8 mouse cellular contexts compared by ENCODE assay signal in genomic region chr2:148396209-148396608, GRCm38 (mm10). TPM values are rescaled to one million over a fixed set of nuclear protein-coding genes. Genes with fewer than 3 reads are reported as not detected.
DNase-seq lines count a peak whose midpoint lies in the region; ATAC-seq lines count a peak whose summit lies in the region.

No protein-coding gene starts in this region.

- H3K4me2 ChIP-seq in heart, embryonic 12.5 days, result peak overlapping the region; percentile 99; the same call in 1 of the 2 replicates
- peak overlapping the region; percentile 98 for H3K4me2 ChIP-seq in limb, embryonic 13.5 days (replicated peaks)
- peak overlapping the region; percentile 96; the same call in 1 of the 2 replicates for H3K4me2 ChIP-seq in stomach, embryonic 16.5 days (ENCODE audit: low read depth, low read length)

- ATAC-seq in heart, embryonic 12.5 days (ENCODE audit: insufficient number of reproducible peaks, low FRiP score), result no peak
- ATAC-seq in limb, embryonic 13.5 days (ENCODE audit: low FRiP score, low read depth), result no peak
- no peak for ATAC-seq in stomach, embryonic 16.5 days (ENCODE audit: insufficient read depth, low FRiP score)

- no peak overlapping the region for H3K27ac ChIP-seq in heart, embryonic 12.5 days (ENCODE audit: poor library complexity, severe bottlenecking)
- H3K27ac ChIP-seq in limb, embryonic 13.5 days, result no peak overlapping the region
- H3K27ac ChIP-seq in stomach, embryonic 16.5 days (ENCODE audit: low read length), result no peak overlapping the region

- H3K36me3 ChIP-seq in heart, embryonic 12.5 days, result no peaks in the 10 kb centered on the region
- no peaks in the 10 kb centered on the region for H3K36me3 ChIP-seq in limb, embryonic 13.5 days
- H3K36me3 ChIP-seq in stomach, embryonic 16.5 days (ENCODE audit: control insufficient read depth, insufficient read depth, low read length), result no peaks in the 10 kb centered on the region

- WGBS in heart, embryonic 12.5 days, result 62% methylated on average over 10 of the region's 10 CpGs
- WGBS in limb, embryonic 13.5 days, result 75% methylated on average over 10 of the region's 10 CpGs
- WGBS in stomach, embryonic 16.5 days, result 70% methylated on average over 10 of the region's 10 CpGs

- H3K9me3 ChIP-seq in heart, embryonic 12.5 days (replicated peaks), result no peaks in the 10 kb centered on the region
- no peaks in the 10 kb centered on the region for H3K9me3 ChIP-seq in limb, embryonic 13.5 days
- H3K9me3 ChIP-seq in stomach, embryonic 16.5 days (replicated peaks; ENCODE audit: control insufficient read depth, low read length), result no peaks in the 10 kb centered on the region

- no peak for DNase-seq in heart, postnatal 14 days
- peak; percentile 40 to 52 for DNase-seq in right cerebral cortex, postnatal 10 days (ENCODE audit: low spot score in 2 of 2)
- DNase-seq in right cerebral cortex, adult 18-20 months, result no peak
- DNase-seq in kidney, postnatal 4 days, result no peak
- DNase-seq in kidney, postnatal 10 days, result no peak

- no peak overlapping the region for H3K4me3 ChIP-seq in heart, embryonic 12.5 days
- peak overlapping the region; percentile 58 for H3K4me3 ChIP-seq in limb, embryonic 13.5 days
- H3K4me3 ChIP-seq in stomach, embryonic 16.5 days (replicated peaks; ENCODE audit: low read length), result peak overlapping the region; percentile 56; the same call in 1 of the 2 replicates

- intact Hi-C loops in heart, postnatal 14 days (cut with DNase I), result loop anchor here (5.0 kb wide), 1 partner anchor 49 kb away; no protein-coding TSS in a partner anchor

- peaks cover 56% of the 10 kb centered on the region for H3K27me3 ChIP-seq in heart, embryonic 12.5 days (replicated peaks)
- H3K27me3 ChIP-seq in limb, embryonic 13.5 days, result peaks cover 56% of the 10 kb centered on the region
- H3K27me3 ChIP-seq in stomach, embryonic 16.5 days (ENCODE audit: control insufficient read depth, insufficient read depth, low read length), result peaks cover 21% of the 10 kb centered on the region

- H3K9ac ChIP-seq in heart, embryonic 12.5 days, result no peak overlapping the region
- no peak overlapping the region; the same call in 1 of the 2 replicates for H3K9ac ChIP-seq in limb, embryonic 13.5 days
- no peak overlapping the region for H3K9ac ChIP-seq in stomach, embryonic 16.5 days (ENCODE audit: low read length)

- H3K4me1 ChIP-seq in heart, embryonic 12.5 days (replicated peaks), result peaks cover 34% of the 10 kb centered on the region
- H3K4me1 ChIP-seq in limb, embryonic 13.5 days, result peaks cover 26% of the 10 kb centered on the region
- peaks cover 20% of the 10 kb centered on the region for H3K4me1 ChIP-seq in stomach, embryonic 16.5 days (ENCODE audit: control insufficient read depth, insufficient read depth, low read length)

RNA-seq across cellular contexts. Expression of gene Sstr4, which starts 1.1 kb away (rescaled TPM):
- 0.93 and 0.95 TPM in 2 replicates for polyA plus RNA-seq in heart, embryonic 12.5 days (2016; fragmentation: Nextera tagmentation; extraction: Ambion mirVana)
- total RNA-seq in heart, postnatal 14 days (2021), result 1 to 10 TPM in 1 of 2 experiments, under 1 TPM in 1; 0.72 to 1.4 TPM
- polyA plus RNA-seq in limb, embryonic 13.5 days (2015; fragmentation: Nextera tagmentation; extraction: Ambion mirVana), result 2.0 and 2.5 TPM in 2 replicates
- 2.7 and 3.3 TPM in 2 replicates for polyA plus RNA-seq in stomach, embryonic 16.5 days (2015; fragmentation: Nextera tagmentation; extraction: Ambion mirVana)

RNA-seq across cellular contexts. Expression of gene Thbd, which starts 11.8 kb away (rescaled TPM):
- polyA plus RNA-seq in heart, embryonic 12.5 days (2016; fragmentation: Nextera tagmentation; extraction: Ambion mirVana), result 13.0 and 14.1 TPM in 2 replicates
- total RNA-seq in heart, postnatal 14 days (2021), result 10 to 100 TPM; 59.9 to 68.8 TPM
- 12.0 and 13.4 TPM in 2 replicates for polyA plus RNA-seq in limb, embryonic 13.5 days (2015; fragmentation: Nextera tagmentation; extraction: Ambion mirVana)
- 33.7 and 37.3 TPM in 2 replicates for polyA plus RNA-seq in stomach, embryonic 16.5 days (2015; fragmentation: Nextera tagmentation; extraction: Ambion mirVana)

RNA-seq across cellular contexts. Expression of gene Cd93, which starts 47.2 kb away (rescaled TPM):
- 27.3 and 28.6 TPM in 2 replicates for polyA plus RNA-seq in heart, embryonic 12.5 days (2016; fragmentation: Nextera tagmentation; extraction: Ambion mirVana)
- total RNA-seq in heart, postnatal 14 days (2021), result 100 to 1,000 TPM; 123 to 126 TPM
- 8.2 and 8.6 TPM in 2 replicates for polyA plus RNA-seq in limb, embryonic 13.5 days (2015; fragmentation: Nextera tagmentation; extraction: Ambion mirVana)
- polyA plus RNA-seq in stomach, embryonic 16.5 days (2015; fragmentation: Nextera tagmentation; extraction: Ambion mirVana), result 11.6 and 11.7 TPM in 2 replicates

Comparison
In these comparisons a context has a peak if more than half of its experiments do, and no peak if none do; other contexts are left out.
1. DNase-seq: peak in right cerebral cortex, postnatal 10 days (2 of 2); none in heart, postnatal 14 days (0 of 2), right cerebral cortex, adult 18-20 months (single experiment), kidney, postnatal 4 days (0 of 2) and kidney, postnatal 10 days (single experiment).
2. Peak in every context shown above with its lines, with median percentiles within 50 percentile points of each other: H3K4me2 ChIP-seq.